Mouse (Mus musculus): ENCODE results near the gene Kcnk7. TPM values are rescaled to one million over a fixed set of nuclear protein-coding genes. Genes with fewer than 3 reads are reported as not detected.

Gene Kcnk7
- not detected in 4 replicates for total RNA-seq (2023; ENCODE audit: inconsistent age)

DNA sequence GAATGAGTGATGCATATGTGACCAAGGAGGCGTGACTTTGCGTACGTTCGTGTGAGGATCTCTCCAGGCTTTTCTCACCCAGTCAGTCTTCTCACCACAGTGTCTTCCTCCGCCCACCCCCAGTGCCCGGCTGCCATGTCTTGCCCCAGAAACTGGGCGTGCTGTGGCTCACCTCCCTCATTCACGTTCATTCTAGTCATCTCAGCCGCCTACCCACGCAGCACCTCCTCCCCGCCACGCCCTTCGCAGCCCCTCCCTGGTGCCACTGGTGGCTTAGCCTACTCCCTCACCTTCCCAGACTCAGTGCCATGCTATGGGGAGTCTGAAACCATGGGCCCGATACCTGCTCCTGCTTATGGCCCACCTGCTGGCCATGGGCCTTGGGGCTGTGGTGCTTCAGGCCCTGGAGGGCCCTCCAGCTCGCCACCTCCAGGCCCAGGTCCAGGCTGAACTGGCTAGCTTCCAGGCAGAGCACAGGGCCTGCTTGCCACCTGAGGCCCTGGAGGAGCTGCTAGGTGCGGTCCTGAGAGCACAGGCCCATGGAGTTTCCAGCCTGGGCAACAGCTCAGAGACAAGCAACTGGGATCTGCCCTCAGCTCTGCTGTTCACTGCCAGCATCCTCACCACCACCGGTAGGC lies at the start of gene Kcnk7:
Gene Kcnk7 (plus strand): TSS at position 205 of the 638 bp plus-strand sequence.

DNA sequence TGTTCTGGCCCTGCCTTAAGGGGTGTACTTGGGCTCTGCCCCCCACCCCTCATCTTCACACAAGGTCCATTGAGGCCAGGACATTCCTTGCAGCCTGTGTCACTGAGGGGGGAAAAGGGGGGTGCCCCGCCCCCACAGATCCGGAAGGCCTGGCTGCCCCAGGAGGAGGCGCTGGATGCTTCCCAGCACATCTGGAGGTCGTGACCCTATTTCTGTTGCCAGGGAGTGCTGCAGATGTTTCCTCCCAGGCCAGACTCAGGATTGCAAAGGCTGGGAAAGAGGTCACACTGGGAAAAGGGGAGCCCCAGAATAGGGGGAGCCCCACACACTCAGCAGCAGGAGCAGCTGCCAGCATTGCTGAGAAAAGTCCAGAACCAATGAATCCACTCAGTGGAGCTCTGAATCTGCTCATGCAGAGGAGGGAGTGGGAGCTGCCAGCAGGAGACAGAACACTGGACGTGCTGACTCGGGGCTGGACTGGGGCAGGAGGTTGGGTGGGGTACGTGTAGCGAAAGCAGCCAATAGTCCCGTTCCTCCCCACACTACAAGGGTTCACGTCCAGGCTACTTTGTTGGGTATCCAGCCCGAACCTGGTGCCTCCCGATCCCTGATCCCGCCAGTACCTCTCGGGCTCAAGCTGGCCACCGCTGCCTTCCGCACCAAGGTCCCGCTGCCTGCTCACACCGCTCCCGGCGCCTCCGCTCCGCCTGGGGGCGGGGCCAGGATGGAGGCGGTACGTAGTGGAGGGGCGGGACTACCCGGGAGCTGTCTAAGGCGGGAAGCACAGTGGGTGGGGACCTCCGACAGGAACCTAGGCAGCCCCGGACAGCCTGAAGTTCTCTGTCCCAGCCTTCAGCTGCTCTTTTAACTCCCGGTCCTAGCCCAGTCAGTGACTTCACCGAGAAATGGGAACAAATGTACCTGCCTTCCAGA lies 40.9 kb upstream of the Kcnk7 start, which contains the start of gene Sipa1:
Gene Sipa1 (minus strand): TSS at position 727 of the 933 bp plus-strand sequence.

DNA sequence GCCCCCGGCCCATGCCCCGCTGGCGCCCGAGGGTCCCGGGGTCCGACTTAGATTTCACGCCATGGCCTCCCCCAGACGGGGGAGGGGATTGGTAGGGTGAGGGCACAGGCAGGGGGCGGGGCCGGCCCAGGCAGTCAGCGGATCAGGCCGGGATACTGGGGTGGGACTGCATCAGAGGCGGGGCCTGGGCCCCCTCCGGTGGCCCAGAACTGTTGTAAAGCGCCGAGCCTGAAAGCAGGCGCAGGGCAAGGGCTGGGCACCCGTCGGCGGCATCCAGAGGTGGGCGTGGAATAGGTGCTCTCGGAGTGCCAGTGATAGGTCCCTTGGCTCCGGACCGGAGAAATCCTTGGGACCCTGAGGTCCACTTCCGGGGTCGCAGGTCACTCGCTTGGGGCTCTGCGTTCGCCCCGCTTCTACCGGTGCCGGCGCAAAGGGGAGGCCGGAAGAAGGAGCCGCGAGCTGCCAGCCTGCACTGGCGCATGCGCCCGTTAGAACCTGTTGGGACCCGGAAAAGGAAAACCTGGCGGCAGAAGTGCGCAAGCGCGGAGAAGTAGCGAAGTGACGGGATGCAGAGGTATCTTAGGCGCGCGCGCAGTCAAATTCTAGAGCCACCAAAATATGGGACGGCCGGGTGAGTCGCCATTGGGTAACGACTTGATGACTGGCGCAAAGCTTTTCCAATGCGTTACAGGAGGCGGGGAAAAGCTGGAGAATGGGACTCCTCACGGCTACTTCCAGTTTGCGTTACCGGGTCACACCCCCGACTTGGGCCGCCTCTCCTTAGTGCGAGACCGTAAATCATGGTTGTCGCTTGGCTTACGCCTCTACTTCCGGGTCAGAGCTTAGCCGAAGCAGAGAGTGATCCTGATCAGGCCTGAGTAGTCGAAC lies 15.7 kb upstream of the Kcnk7 start, which contains the start of the genes Map3k11 and Pcnx3:
Gene Map3k11 (plus strand): TSS at position 543 of the 888 bp plus-strand sequence.
Gene Pcnx3 (minus strand): TSS at position 709 of the 888 bp plus-strand sequence.

DNA sequence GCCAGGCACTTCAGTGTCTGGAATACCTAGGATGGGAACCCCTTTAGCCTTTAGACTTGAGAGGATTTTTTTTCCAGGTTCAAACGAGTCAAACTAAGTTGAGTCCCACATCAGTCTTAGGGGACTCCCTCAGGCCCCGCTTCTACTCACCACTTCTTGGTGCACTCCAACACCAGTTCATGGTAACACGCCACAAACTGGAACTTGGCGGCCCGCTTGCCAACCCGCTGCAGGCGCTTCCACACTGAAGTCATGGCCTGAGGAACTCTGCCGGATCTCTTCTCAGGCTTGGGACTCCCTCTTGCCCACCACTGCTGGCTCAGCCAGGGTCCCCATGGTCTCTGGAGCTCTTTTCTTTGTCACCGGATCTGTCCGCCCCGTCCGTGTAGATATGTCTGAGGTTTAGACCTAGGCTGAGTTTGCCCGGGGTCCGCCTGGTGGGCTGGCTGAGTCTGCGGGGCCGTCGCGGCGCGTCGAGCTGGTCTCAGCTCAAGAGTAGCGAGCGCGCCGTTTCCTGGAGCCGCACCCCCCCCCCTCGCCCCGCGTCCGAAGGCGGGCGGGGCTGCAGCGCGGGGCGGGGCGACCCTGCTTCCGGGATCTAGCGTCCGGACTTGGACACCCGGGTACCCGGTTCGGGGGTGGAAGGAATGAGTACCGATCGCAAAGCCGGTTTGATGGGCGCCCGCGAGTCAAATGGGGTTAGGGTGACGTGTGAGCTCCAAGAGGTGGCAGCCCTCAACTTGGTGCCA lies 21.8 kb downstream of the Kcnk7 start, which contains the start of gene Ehbp1l1:
Gene Ehbp1l1 (minus strand): TSS at position 551 of the 749 bp plus-strand sequence.

DNA sequence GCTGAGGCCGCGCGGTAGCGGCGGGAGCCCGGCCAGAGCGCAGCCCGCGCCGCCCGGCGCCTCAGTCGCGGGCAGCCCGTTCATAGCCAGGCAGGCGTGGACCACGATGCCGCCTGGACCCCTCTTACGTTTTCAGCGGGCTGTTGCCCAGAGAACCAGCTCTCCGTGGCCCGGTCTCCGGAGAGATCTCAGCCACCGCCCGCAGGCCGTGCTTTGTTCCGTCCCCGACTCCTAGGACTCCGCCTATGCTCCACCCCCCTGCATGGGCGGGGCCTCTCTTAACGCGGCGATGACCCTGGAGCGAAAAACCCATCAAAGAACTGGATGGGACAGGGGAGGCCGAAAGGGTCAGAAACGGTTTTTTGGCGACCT lies 25.3 kb downstream of the Kcnk7 start, which contains the start of gene Fam89b:
Gene Fam89b (minus strand): TSS at position 210 of the 372 bp plus-strand sequence.

DNA sequence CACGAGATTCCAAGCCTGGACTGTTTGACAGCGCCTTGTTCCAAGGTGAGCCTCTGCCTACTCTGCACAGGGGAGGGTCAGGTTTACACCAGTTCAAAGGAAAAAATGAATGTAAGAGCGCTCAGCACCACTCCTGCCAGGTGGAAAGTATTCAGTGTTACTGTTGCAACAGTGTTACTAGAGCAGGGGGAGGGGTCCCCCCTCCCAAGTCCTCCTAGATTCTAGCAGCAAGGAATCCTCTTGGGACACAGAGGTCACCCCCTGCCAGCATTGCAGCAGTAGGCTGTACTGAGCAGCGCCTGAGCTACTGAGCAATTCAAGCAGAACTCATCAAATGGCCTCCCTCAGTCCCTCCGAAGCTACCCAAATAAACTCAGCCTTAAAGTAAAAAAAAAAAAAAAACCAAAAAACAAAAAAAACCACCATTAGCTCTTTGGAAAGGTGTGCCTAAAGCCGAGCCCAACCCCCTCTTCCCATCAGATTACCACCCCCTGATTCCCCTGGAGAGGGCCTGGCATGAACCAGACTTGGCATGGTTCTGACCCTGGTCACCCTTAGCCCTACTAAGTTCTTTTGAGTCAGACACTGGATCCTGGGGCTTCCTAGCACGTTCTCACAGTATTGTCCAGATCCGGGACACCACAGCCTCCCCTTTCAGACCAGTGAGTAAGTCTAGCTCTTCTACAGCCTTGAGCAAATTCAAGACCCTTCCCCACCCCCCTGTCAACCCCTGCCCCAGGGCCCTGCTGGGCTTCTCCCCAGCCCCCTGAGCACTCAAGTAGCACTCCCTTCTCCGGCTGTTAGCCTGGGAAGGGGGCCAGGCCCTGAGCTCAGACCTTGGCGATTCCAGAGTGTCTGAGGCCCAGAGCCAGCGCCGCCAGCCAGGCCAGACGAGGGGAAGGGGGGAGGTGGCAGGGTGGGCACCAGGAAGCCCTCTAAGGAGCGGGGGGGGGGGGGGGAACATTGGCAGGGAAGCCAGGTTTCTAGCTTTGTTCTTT lies 36.5 kb downstream of the Kcnk7 start, which contains the start of gene Ltbp3:
Gene Ltbp3 (plus strand): TSS at position 585 of the 998 bp plus-strand sequence.

Other genes starting within 250 kb of the Kcnk7 start
- 2.8 to 3.3 TPM (median 3.0 TPM) in 4 replicates for gene Ccdc85b, start 246.5 kb upstream of the Kcnk7 start, total RNA-seq (2023; ENCODE audit: inconsistent age)
- 107 to 110 TPM (median 109 TPM) in 4 replicates for gene Fibp, start 243.8 kb upstream of the Kcnk7 start, total RNA-seq (2023; ENCODE audit: inconsistent age)
- 0.90 to 2.0 TPM (median 1.3 TPM) in 4 replicates for gene Ctsw, start 235.9 kb upstream of the Kcnk7 start, total RNA-seq (2023; ENCODE audit: inconsistent age)
- 1.8 TPM in 1 of 4 replicates, not detected in the others for gene Efemp2, start 230.4 kb upstream of the Kcnk7 start, total RNA-seq (2023; ENCODE audit: inconsistent age)
- 40.8 to 48.0 TPM (median 43.1 TPM) in 4 replicates for gene Mus81, start 216.0 kb upstream of the Kcnk7 start, total RNA-seq (2023; ENCODE audit: inconsistent age)
- gene Cfl1, start 213.9 kb upstream of the Kcnk7 start, total RNA-seq (2023; ENCODE audit: inconsistent age), result 1,329 to 1,431 TPM (median 1,341 TPM) in 4 replicates
- gene 1700020D05Rik, start 200.6 kb upstream of the Kcnk7 start, total RNA-seq (2023; ENCODE audit: inconsistent age), result 0.93 to 2.6 TPM (median 2.2 TPM) in 4 replicates
- 7.9 to 10.5 TPM (median 9.1 TPM) in 4 replicates for gene Snx32, start 193.8 kb upstream of the Kcnk7 start, total RNA-seq (2023; ENCODE audit: inconsistent age)
- gene Ovol1, start 143.7 kb upstream of the Kcnk7 start, total RNA-seq (2023; ENCODE audit: inconsistent age), result 0.27 TPM in 1 of 4 replicates, not detected in the others
- 13.8 to 21.1 TPM (median 19.0 TPM) in 4 replicates for gene Ap5b1, start 136.3 kb upstream of the Kcnk7 start, total RNA-seq (2023; ENCODE audit: inconsistent age)
- 88.3 to 130 TPM (median 99.7 TPM) in 4 replicates for gene Rnaseh2c, start 102.5 kb upstream of the Kcnk7 start, total RNA-seq (2023; ENCODE audit: inconsistent age)
- 104 to 120 TPM (median 115 TPM) in 4 replicates for gene Kat5, start 94.1 kb upstream of the Kcnk7 start, total RNA-seq (2023; ENCODE audit: inconsistent age)
- 140 to 150 TPM (median 143 TPM) in 4 replicates for gene Rela, start 66.9 kb upstream of the Kcnk7 start, total RNA-seq (2023; ENCODE audit: inconsistent age)
- 618 to 650 TPM (median 632 TPM) in 4 replicates for gene Sipa1, start 40.7 kb upstream of the Kcnk7 start, total RNA-seq (2023; ENCODE audit: inconsistent age)
- gene Map3k11, start 15.6 kb upstream of the Kcnk7 start, total RNA-seq (2023; ENCODE audit: inconsistent age), result 52.6 to 59.1 TPM (median 55.7 TPM) in 4 replicates
- 187 to 202 TPM (median 194 TPM) in 4 replicates for gene Pcnx3, start 15.5 kb upstream of the Kcnk7 start, total RNA-seq (2023; ENCODE audit: inconsistent age)
- gene Ehbp1l1, start 21.9 kb downstream of the Kcnk7 start, total RNA-seq (2023; ENCODE audit: inconsistent age), result 49.9 to 52.9 TPM (median 51.1 TPM) in 4 replicates
- 19.9 to 23.5 TPM (median 21.9 TPM) in 4 replicates for gene Fam89b, start 25.3 kb downstream of the Kcnk7 start, total RNA-seq (2023; ENCODE audit: inconsistent age)
- gene Ltbp3, start 36.5 kb downstream of the Kcnk7 start, total RNA-seq (2023; ENCODE audit: inconsistent age), result 0.24 to 0.45 TPM in 2 of 4 replicates, not detected in the others
- gene Scyl1, start 67.1 kb downstream of the Kcnk7 start, total RNA-seq (2023; ENCODE audit: inconsistent age), result 74.4 to 97.3 TPM (median 80.0 TPM) in 4 replicates
- gene Frmd8, start 170.9 kb downstream of the Kcnk7 start, total RNA-seq (2023; ENCODE audit: inconsistent age), result 29.4 to 40.1 TPM (median 35.7 TPM) in 4 replicates
- gene Slc25a45, start 173.4 kb downstream of the Kcnk7 start, total RNA-seq (2023; ENCODE audit: inconsistent age), result 21.3 to 29.7 TPM (median 22.3 TPM) in 4 replicates
- 1.9 to 2.7 TPM (median 2.6 TPM) in 4 replicates for gene Tigd3, start 189.8 kb downstream of the Kcnk7 start, total RNA-seq (2023; ENCODE audit: inconsistent age)
- 161 to 182 TPM (median 167 TPM) in 4 replicates for gene Dpf2, start 208.6 kb downstream of the Kcnk7 start, total RNA-seq (2023; ENCODE audit: inconsistent age)
- 0.29 to 0.69 TPM (median 0.35 TPM) in 3 of 4 replicates, not detected in the other for gene Cdc42ep2, start 220.4 kb downstream of the Kcnk7 start, total RNA-seq (2023; ENCODE audit: inconsistent age)